Mouse (Mus musculus) v-Abl transformed pro-B cells (cell line): ENCODE measurements around the gene Cacna1c.

Experiments
- in situ Hi-C, 2 experiments: fragments of 400-800 bp; cut with MboI; formaldehyde crosslinking; loops; one replicate each; pipeline ENCODE4 v1.15.1; 2025; ENCODE audit not compliant: unreplicated experiment in 2 of 2

Gene Cacna1c

GRCm38 (mm10) chr6:118649121-118649783 lies 547.0 kb downstream of the Cacna1c start:
- in situ Hi-C loops: loop anchor here (10.0 kb wide), 2 partner anchors 786 to 796 kb away; no protein-coding TSS in a partner anchor

- in situ Hi-C loops: loop anchor here (10.0 kb wide), 2 partner anchors 788 to 798 kb away; no protein-coding TSS in a partner anchor
These were observed 549.8 kb downstream of the Cacna1c start for GRCm38 (mm10) chr6:118646265-118647061.

- in situ Hi-C loops: loop anchor here (10.0 kb wide), 2 partner anchors 790 to 800 kb away; no protein-coding TSS in a partner anchor
These were observed 551.4 kb downstream of the Cacna1c start for GRCm38 (mm10) chr6:118644866-118645265.

- in situ Hi-C loops: loop anchor here (10.0 kb wide), 2 partner anchors 791 to 801 kb away; no protein-coding TSS in a partner anchor
These were observed 552.7 kb downstream of the Cacna1c start for GRCm38 (mm10) chr6:118643541-118643940.

GRCm38 (mm10) chr6:118641671-118642325 lies 554.4 kb downstream of the Cacna1c start:
- in situ Hi-C loops: loop anchor here (10.0 kb wide), 2 partner anchors 793 to 803 kb away; no protein-coding TSS in a partner anchor

- in situ Hi-C loops: loop anchor here (10.0 kb wide), 2 partner anchors 795 to 805 kb away; no protein-coding TSS in a partner anchor
These were observed 556.4 kb downstream of the Cacna1c start for GRCm38 (mm10) chr6:118639816-118640215.

- in situ Hi-C loops: no loop called here
These were observed 557.3 kb downstream of the Cacna1c start for GRCm38 (mm10) chr6:118638911-118639310.

GRCm38 (mm10) chr6:118632491-118632890 lies 563.7 kb downstream of the Cacna1c start:
- in situ Hi-C loops: no loop called here

- in situ Hi-C loops: no loop called here
These were observed 566.2 kb downstream of the Cacna1c start for GRCm38 (mm10) chr6:118630006-118630405.

- in situ Hi-C loops: no loop called here
These were observed 570.0 kb downstream of the Cacna1c start for GRCm38 (mm10) chr6:118626246-118626645.

GRCm38 (mm10) chr6:118623609-118624008 lies 572.6 kb downstream of the Cacna1c start:
- in situ Hi-C loops: no loop called here

- in situ Hi-C loops: no loop called here
These were observed 574.4 kb downstream of the Cacna1c start for GRCm38 (mm10) chr6:118621866-118622265.

- in situ Hi-C loops: no loop called here
These were observed 574.8 kb downstream of the Cacna1c start for GRCm38 (mm10) chr6:118621406-118621805.

- in situ Hi-C loops: no loop called here
These were observed 587.3 kb downstream of the Cacna1c start for GRCm38 (mm10) chr6:118608906-118609305.

GRCm38 (mm10) chr6:118605974-118606373 lies 590.2 kb downstream of the Cacna1c start:
- in situ Hi-C loops: no loop called here

- in situ Hi-C loops: no loop called here
These were observed 592.4 kb downstream of the Cacna1c start for GRCm38 (mm10) chr6:118603825-118604224.

- in situ Hi-C loops: no loop called here
These were observed 600.5 kb downstream of the Cacna1c start for GRCm38 (mm10) chr6:118595681-118596055.

GRCm38 (mm10) chr6:118594833-118595680 lies 601.2 kb downstream of the Cacna1c start:
- in situ Hi-C loops: no loop called here

GRCm38 (mm10) chr6:118594070-118594469 lies 602.1 kb downstream of the Cacna1c start:
- in situ Hi-C loops: no loop called here
